Mouse (Mus musculus): ENCODE measurements at regions not wholly inside any gene's neighbourhood (a gene's known extent, or its start where the extent isn't known, plus 50 kb on each side); places are given as distances from the start of the nearest gene placed in this dataset.

DNA sequence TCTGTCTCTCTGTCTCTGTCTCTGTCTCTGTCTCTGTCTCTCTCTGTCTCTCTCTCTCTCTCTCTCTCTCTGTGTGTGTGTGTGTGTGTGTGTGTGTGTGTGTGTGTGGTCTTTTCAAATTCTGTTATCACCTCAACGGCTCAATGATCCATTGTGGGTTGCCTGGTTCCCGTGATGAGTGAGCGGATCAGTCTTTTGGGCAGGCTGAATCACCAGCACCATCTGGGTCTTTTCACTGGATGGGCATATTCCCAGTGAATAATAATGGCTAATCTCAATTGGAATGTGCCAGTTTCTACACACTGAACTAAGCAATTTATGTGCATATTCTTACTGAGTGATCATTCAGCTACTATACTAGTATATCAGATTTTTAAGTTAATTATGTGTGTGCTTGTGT lies 216.4 kb downstream of the Lmx1a start:
- H3K9ac ChIP-seq (ENCODE audit: low read length), result no peak overlapping the region
- H3K27ac ChIP-seq (replicated peaks; ENCODE audit: low read depth, low read length), result no peak overlapping the region
- no peaks in the 10 kb centered on the region for H3K27me3 ChIP-seq (ENCODE audit: control insufficient read depth, insufficient read depth, low read length)
- no peaks in the 10 kb centered on the region for H3K4me1 ChIP-seq (ENCODE audit: control insufficient read depth, insufficient read depth, low read length)
- no peaks in the 10 kb centered on the region for H3K36me3 ChIP-seq (ENCODE audit: control insufficient read depth, insufficient read depth, low read length)
- DNase-seq (ENCODE audit: low spot score) (no peak), ATAC-seq (ENCODE audit: insufficient number of reproducible peaks, low FRiP score, low TSS enrichment, low read depth) (no peak)
- no peak overlapping the region for H3K4me3 ChIP-seq (ENCODE audit: low read depth, low read length)
- H3K9me3 ChIP-seq (ENCODE audit: control insufficient read depth, low read length), result no peaks in the 10 kb centered on the region
- WGBS, result 84% methylated on average over 3 of the region's 3 CpGs
- no peak overlapping the region for H3K4me2 ChIP-seq (ENCODE audit: low read depth, severe bottlenecking)

GRCm38 (mm10) chr1:167912074-167912473 lies 223.0 kb downstream of the Lmx1a start:
- Histone ChIP-seq H3K4me3 (ENCODE audit: low read depth, low read length) (no peak overlapping the region), H3K36me3 (ENCODE audit: control insufficient read depth, insufficient read depth, low read length) (no peaks in the 10 kb centered on the region), H3K27ac (replicated peaks; ENCODE audit: low read depth, low read length) (no peak overlapping the region), H3K4me1 (ENCODE audit: control insufficient read depth, insufficient read depth, low read length) (no peaks in the 10 kb centered on the region), H3K9ac (ENCODE audit: low read length) (no peak overlapping the region), H3K27me3 (ENCODE audit: control insufficient read depth, insufficient read depth, low read length) (no peaks in the 10 kb centered on the region), H3K9me3 (ENCODE audit: control insufficient read depth, low read length) (no peaks in the 10 kb centered on the region), H3K4me2 (ENCODE audit: low read depth, severe bottlenecking) (no peak overlapping the region)
- ATAC-seq (ENCODE audit: insufficient number of reproducible peaks, low FRiP score, low TSS enrichment, low read depth) (no peak), DNase-seq (ENCODE audit: low spot score) (no peak)
- 83% methylated on average over 3 of the region's 3 CpGs for WGBS

- Histone ChIP-seq H3K27me3 (ENCODE audit: control insufficient read depth, insufficient read depth, low read length) (no peaks in the 10 kb centered on the region), H3K9me3 (ENCODE audit: control insufficient read depth, low read length) (no peaks in the 10 kb centered on the region), H3K4me2 (ENCODE audit: low read depth, severe bottlenecking) (no peak overlapping the region), H3K27ac (replicated peaks; ENCODE audit: low read depth, low read length) (no peak overlapping the region), H3K4me3 (ENCODE audit: low read depth, low read length) (no peak overlapping the region), H3K4me1 (ENCODE audit: control insufficient read depth, insufficient read depth, low read length) (no peaks in the 10 kb centered on the region), H3K9ac (ENCODE audit: low read length) (no peak overlapping the region), H3K36me3 (ENCODE audit: control insufficient read depth, insufficient read depth, low read length) (no peaks in the 10 kb centered on the region)
- WGBS, result 33% methylated on average over 7 of the region's 7 CpGs
- ATAC-seq (ENCODE audit: insufficient number of reproducible peaks, low FRiP score, low TSS enrichment, low read depth) (peak; percentile 84), DNase-seq (ENCODE audit: low spot score) (peak; percentile 92)
These were observed 226.0 kb downstream of the Lmx1a start for GRCm38 (mm10) chr1:167914982-167915561.

- WGBS, result 63% methylated on average over 6 of the region's 6 CpGs
- H3K9ac ChIP-seq (ENCODE audit: low read length), result no peak overlapping the region
These were observed 226.7 kb downstream of the Lmx1a start for GRCm38 (mm10) chr1:167915578-167916275.

GRCm38 (mm10) chr1:167922917-167923316 lies 233.9 kb downstream of the Lmx1a start:
- no peak for DNase-seq (ENCODE audit: low spot score)
- no peak for ATAC-seq (ENCODE audit: insufficient number of reproducible peaks, low FRiP score, low TSS enrichment, low read depth)
- H3K27me3 ChIP-seq (ENCODE audit: control insufficient read depth, insufficient read depth, low read length), result no peaks in the 10 kb centered on the region
- no peaks in the 10 kb centered on the region for H3K4me1 ChIP-seq (ENCODE audit: control insufficient read depth, insufficient read depth, low read length)
- no peak overlapping the region for H3K9ac ChIP-seq (ENCODE audit: low read length)
- H3K4me3 ChIP-seq (ENCODE audit: low read depth, low read length), result no peak overlapping the region
- no peaks in the 10 kb centered on the region for H3K9me3 ChIP-seq (ENCODE audit: control insufficient read depth, low read length)
- WGBS, result 91% methylated on average over 7 of the region's 7 CpGs
- no peaks in the 10 kb centered on the region for H3K36me3 ChIP-seq (ENCODE audit: control insufficient read depth, insufficient read depth, low read length)
- H3K27ac ChIP-seq (replicated peaks; ENCODE audit: low read depth, low read length), result no peak overlapping the region
- no peak overlapping the region for H3K4me2 ChIP-seq (ENCODE audit: low read depth, severe bottlenecking)

More at GRCm38 (mm10) chr1:167915578-167916275, 226.7 kb downstream of the Lmx1a start:
- Histone ChIP-seq H3K27me3 (ENCODE audit: control insufficient read depth, insufficient read depth, low read length) (no peaks in the 10 kb centered on the region), H3K9me3 (ENCODE audit: control insufficient read depth, low read length) (no peaks in the 10 kb centered on the region), H3K27ac (replicated peaks; ENCODE audit: low read depth, low read length) (no peak overlapping the region), H3K4me1 (ENCODE audit: control insufficient read depth, insufficient read depth, low read length) (no peaks in the 10 kb centered on the region), H3K4me3 (ENCODE audit: low read depth, low read length) (no peak overlapping the region), H3K36me3 (ENCODE audit: control insufficient read depth, insufficient read depth, low read length) (no peaks in the 10 kb centered on the region), H3K4me2 (ENCODE audit: low read depth, severe bottlenecking) (no peak overlapping the region)
- no peak for ATAC-seq (ENCODE audit: insufficient number of reproducible peaks, low FRiP score, low TSS enrichment, low read depth)
- DNase-seq (ENCODE audit: low spot score), result no peak

- no peaks in the 10 kb centered on the region for H3K36me3 ChIP-seq (ENCODE audit: control insufficient read depth, insufficient read depth, low read length)
- DNase-seq (ENCODE audit: low spot score) (peak; percentile 62), ATAC-seq (ENCODE audit: insufficient number of reproducible peaks, low FRiP score, low TSS enrichment, low read depth) (peak; percentile 58; the same call in 1 of the 2 replicates)
- no peaks in the 10 kb centered on the region for H3K9me3 ChIP-seq (ENCODE audit: control insufficient read depth, low read length)
- no peak overlapping the region for H3K4me3 ChIP-seq (ENCODE audit: low read depth, low read length)
- H3K27ac ChIP-seq (replicated peaks; ENCODE audit: low read depth, low read length), result no peak overlapping the region
- peaks cover 3% of the 10 kb centered on the region; the same call in 1 of the 2 replicates for H3K4me1 ChIP-seq (ENCODE audit: control insufficient read depth, insufficient read depth, low read length)
- WGBS, result 10% methylated on average over 4 of the region's 4 CpGs
- no peaks in the 10 kb centered on the region for H3K27me3 ChIP-seq (ENCODE audit: control insufficient read depth, insufficient read depth, low read length)
- H3K4me2 ChIP-seq (ENCODE audit: low read depth, severe bottlenecking), result no peak overlapping the region
- H3K9ac ChIP-seq (ENCODE audit: low read length), result no peak overlapping the region
These were observed 239.0 kb downstream of the Lmx1a start for GRCm38 (mm10) chr1:167928060-167928467.

DNA sequence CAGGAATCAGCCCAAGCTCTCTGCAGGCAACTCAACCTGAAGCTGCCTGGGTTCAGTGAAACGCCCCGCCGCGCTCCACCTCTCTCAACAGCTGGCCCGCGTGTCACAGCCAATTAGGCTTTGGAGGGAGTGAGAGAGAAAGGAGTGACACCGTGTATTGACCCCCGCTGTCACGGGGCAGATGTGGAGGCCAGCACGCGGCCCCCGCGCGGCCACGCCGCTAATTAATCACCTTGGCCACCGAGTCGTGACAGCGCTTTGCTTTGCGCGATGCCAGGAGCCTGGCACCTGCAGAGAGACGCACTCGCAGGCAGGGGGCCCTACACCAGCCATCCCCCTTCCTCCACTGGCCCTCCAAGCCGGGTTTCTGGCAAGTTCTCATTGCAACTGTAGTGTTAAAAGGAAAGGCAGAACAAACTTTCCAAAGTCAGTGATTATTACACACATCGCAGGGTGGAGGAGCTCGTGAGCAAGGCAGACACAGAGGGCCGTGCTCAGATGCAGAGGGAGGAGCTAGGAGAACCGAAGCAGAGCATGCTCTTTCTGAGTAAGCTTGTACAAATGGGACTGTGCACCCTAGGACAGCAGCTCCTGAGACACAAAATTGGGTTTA lies 240.8 kb downstream of the Lmx1a start:
- under 1% methylated on average over 28 of the region's 28 CpGs for WGBS
- 0 out of 2 replicates have a peak overlapping the region, but pooled peaks have one; percentile 34 for H3K9ac ChIP-seq (ENCODE audit: low read length)
- no peaks in the 10 kb centered on the region for H3K27me3 ChIP-seq (ENCODE audit: control insufficient read depth, insufficient read depth, low read length)

GRCm38 (mm10) chr1:167932088-167932487 lies 243.1 kb downstream of the Lmx1a start:
- no peak overlapping the region for H3K9ac ChIP-seq (ENCODE audit: low read length)
- DNase-seq (ENCODE audit: low spot score) (peak; percentile 36), ATAC-seq (ENCODE audit: insufficient number of reproducible peaks, low FRiP score, low TSS enrichment, low read depth) (no peak)
- no peaks in the 10 kb centered on the region for H3K9me3 ChIP-seq (ENCODE audit: control insufficient read depth, low read length)
- no peaks in the 10 kb centered on the region for H3K27me3 ChIP-seq (ENCODE audit: control insufficient read depth, insufficient read depth, low read length)
- H3K4me2 ChIP-seq (ENCODE audit: low read depth, severe bottlenecking), result no peak overlapping the region
- WGBS, result 38% methylated on average over 2 of the region's 2 CpGs
- H3K27ac ChIP-seq (replicated peaks; ENCODE audit: low read depth, low read length), result no peak overlapping the region
- peaks cover 3% of the 10 kb centered on the region; the same call in 1 of the 2 replicates for H3K4me1 ChIP-seq (ENCODE audit: control insufficient read depth, insufficient read depth, low read length)
- H3K36me3 ChIP-seq (ENCODE audit: control insufficient read depth, insufficient read depth, low read length), result no peaks in the 10 kb centered on the region
- no peak overlapping the region for H3K4me3 ChIP-seq (ENCODE audit: low read depth, low read length)

More for the DNA sequence above, 240.8 kb downstream of the Lmx1a start:
- DNase-seq (ENCODE audit: low spot score), result peak; percentile 73
- Histone ChIP-seq H3K4me3 (ENCODE audit: low read depth, low read length) (peak overlapping the region; percentile 28), H3K36me3 (ENCODE audit: control insufficient read depth, insufficient read depth, low read length) (no peaks in the 10 kb centered on the region), H3K9me3 (ENCODE audit: control insufficient read depth, low read length) (no peaks in the 10 kb centered on the region), H3K4me1 (ENCODE audit: control insufficient read depth, insufficient read depth, low read length) (peaks cover 3% of the 10 kb centered on the region; the same call in 1 of the 2 replicates), H3K27ac (replicated peaks; ENCODE audit: low read depth, low read length) (no peak overlapping the region), H3K4me2 (ENCODE audit: low read depth, severe bottlenecking) (peak overlapping the region; percentile 89)
- ATAC-seq (ENCODE audit: insufficient number of reproducible peaks, low FRiP score, low TSS enrichment, low read depth), result peak; percentile 65

All from limb, embryonic 11.5 days (tissue).